Mouse (Mus musculus) G1E (cell line): Measurements from ENCODE around the gene Gm14190. TPM values are rescaled to one million over a fixed set of nuclear protein-coding genes. Genes with fewer than 3 reads are reported as not detected.

Experiments used
- ATAC-seq: 2 replicates; pipeline ENCODE4 v1.8.0; 2016; ENCODE audit warnings: mild to moderate bottlenecking; ENCODE audit not compliant: insufficient number of reproducible peaks, poor library complexity, low FRiP score, severe bottlenecking; ENCODE audit errors: extremely low read depth
- DNase-seq: peaks from one replicate; pipeline ENCODE4 v3.0.0; 2012; ENCODE audit warnings: low spot score
- H3K27me3 ChIP-seq: 2 replicates; pipeline ENCODE4 v1.6.1; 2012; ENCODE audit warnings: mild to moderate bottlenecking, low read length, inconsistent platforms; ENCODE audit not compliant: insufficient read depth
- H3K36me3 ChIP-seq: replicated peaks from 2 replicates; pipeline ENCODE3; 2012; ENCODE audit warnings: mild to moderate bottlenecking, inconsistent platforms
- H3K4me1 ChIP-seq: 2 replicates; pipeline ENCODE4 v1.6.1; 2012; ENCODE audit warnings: low read depth, low read length, inconsistent platforms, mixed read lengths; ENCODE audit not compliant: insufficient read depth
- H3K4me3 ChIP-seq: 2 replicates; pipeline ENCODE4 v1.5.1; 2012; ENCODE audit warnings: low read depth, mild to moderate bottlenecking, inconsistent platforms, low read length, moderate library complexity, mixed read lengths
- H3K9me3 ChIP-seq: replicated peaks from 2 replicates; pipeline ENCODE4 v1.6.1; 2012; ENCODE audit warnings: inconsistent platforms
- CTCF ChIP-seq: IDR thresholded peaks from 2 replicates; pipeline ENCODE4 v1.5.1; 2012; ENCODE audit warnings: low read depth, low read length, inconsistent platforms, mixed read lengths
- GATA1 ChIP-seq: IDR thresholded peaks from 2 replicates; pipeline ENCODE4 v1.6.1; 2012; ENCODE audit warnings: borderline replicate concordance, low read length, inconsistent platforms, mixed read lengths
- GATA2 ChIP-seq: IDR thresholded peaks from 2 replicates; pipeline ENCODE4 v1.6.1; 2012; ENCODE audit warnings: low read depth, low read length, inconsistent platforms, borderline replicate concordance
- POLR2AphosphoS5 ChIP-seq: IDR thresholded peaks from 2 replicates; pipeline ENCODE4 v1.6.1; 2012; ENCODE audit warnings: low read depth, low read length, inconsistent platforms; ENCODE audit not compliant: insufficient replicate concordance
- TAL1 ChIP-seq: conservative IDR thresholded peaks from 2 replicates; pipeline ENCODE4 v1.6.1; 2012; ENCODE audit warnings: low read depth, low read length, inconsistent platforms, mixed read lengths
- polyA plus RNA-seq: library from polyadenylated mRNA; stranded (reverse); fragments of >175 nt; gene quantifications from 2 replicates; pipeline ENCODE4 v1.2.3, GENCODE M21; 2012
- total RNA-seq, 2 experiments: library from RNA; stranded (forward) in 1 of 2; stranded (reverse) in 1 of 2; fragments of 200-1000 nt in 1 of 2; fragments of >200 nt in 1 of 2; fragmentation: Nextera tagmentation in 1 of 2; gene quantifications; 2 replicates each; pipeline ENCODE4 v1.2.3; 2014 to 2017

The Gm14190 gene
- total and polyA plus RNA-seq, 3 experiments: not detected

DNA sequence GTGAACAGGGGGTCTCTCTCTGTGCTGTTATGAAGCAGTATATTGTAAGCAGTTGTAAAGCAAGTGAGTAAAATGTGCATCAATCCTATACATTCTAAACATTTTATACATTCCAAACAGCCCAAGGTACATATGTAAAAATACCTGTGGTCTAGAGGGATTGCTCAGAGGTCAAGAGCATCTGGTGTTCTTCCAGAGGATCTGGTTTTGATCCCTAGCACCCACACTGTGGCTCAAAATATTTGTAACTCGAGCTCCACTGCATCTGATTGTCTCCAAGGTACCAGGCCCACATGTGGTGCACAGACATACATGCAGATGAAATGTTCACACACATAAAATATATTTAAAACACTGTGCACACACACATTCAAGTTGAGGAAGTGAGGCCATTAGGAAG is 49.6 kb downstream of the Gm14190 start:
- no peak overlapping the region for H3K4me3 ChIP-seq
- H3K4me1 ChIP-seq: no peaks in the 10 kb centered on the region
- no peaks in the 10 kb centered on the region for H3K27me3 ChIP-seq
- no peaks in the 10 kb centered on the region for H3K36me3 ChIP-seq
- ATAC-seq (no peak), DNase-seq (no peak)
- peaks cover 18% of the 10 kb centered on the region for H3K9me3 ChIP-seq
- TF ChIP-seq TAL1 (no peak), GATA2 (no peak), CTCF (no peak), POLR2AphosphoS5 (no peak), GATA1 (no peak)

Other genes starting within 250 kb of the Gm14190 start
Only the 20 nearest of the 39 such genes appear.
- gene Krtap1-5, start 109.7 kb downstream of the Gm14190 start, total RNA-seq (2014; fragmentation: Nextera tagmentation): not detected in 2 replicates
- gene Krtap1-5, start 109.7 kb downstream of the Gm14190 start, total RNA-seq (2017): 0.11 and 0.12 TPM in 2 replicates
- gene Krtap1-5, start 109.7 kb downstream of the Gm14190 start, polyA plus RNA-seq: not detected in 2 replicates
- not detected in 2 replicates for gene Krtap1-4, start 107.1 kb downstream of the Gm14190 start, total RNA-seq (2014; fragmentation: Nextera tagmentation)
- gene Krtap1-4, start 107.1 kb downstream of the Gm14190 start, total RNA-seq (2017): 0.41 TPM in 1 of 2 replicates, not detected in the other
- gene Krtap1-4, start 107.1 kb downstream of the Gm14190 start, polyA plus RNA-seq: not detected in 2 replicates
- gene Krtap1-3, start 99.4 kb downstream of the Gm14190 start, total RNA-seq (2014; fragmentation: Nextera tagmentation): not detected in 2 replicates
- not detected in 2 replicates for gene Krtap1-3, start 99.4 kb downstream of the Gm14190 start, total RNA-seq (2017)
- gene Krtap1-3, start 99.4 kb downstream of the Gm14190 start, polyA plus RNA-seq: not detected in 2 replicates
- not detected in 2 replicates for gene Krtap9-3, start 92.6 kb downstream of the Gm14190 start, total RNA-seq (2014; fragmentation: Nextera tagmentation)
- gene Krtap9-3, start 92.6 kb downstream of the Gm14190 start, total RNA-seq (2017): 0.49 TPM in 1 of 2 replicates, not detected in the other
- not detected in 2 replicates for gene Krtap9-3, start 92.6 kb downstream of the Gm14190 start, polyA plus RNA-seq
- not detected in 2 replicates for gene Gm11938, start 87.4 kb downstream of the Gm14190 start, total RNA-seq (2014; fragmentation: Nextera tagmentation)
- not detected in 2 replicates for gene Gm11938, start 87.4 kb downstream of the Gm14190 start, total RNA-seq (2017)
- gene Gm11938, start 87.4 kb downstream of the Gm14190 start, polyA plus RNA-seq: not detected in 2 replicates
- not detected in 2 replicates for gene Gm11937, start 80.6 kb downstream of the Gm14190 start, total RNA-seq (2014; fragmentation: Nextera tagmentation)
- not detected in 2 replicates for gene Gm11937, start 80.6 kb downstream of the Gm14190 start, total RNA-seq (2017)
- not detected in 2 replicates for gene Gm11937, start 80.6 kb downstream of the Gm14190 start, polyA plus RNA-seq
- gene Krtap2-4, start 75.9 kb downstream of the Gm14190 start, total RNA-seq (2014; fragmentation: Nextera tagmentation): not detected in 2 replicates
- not detected in 2 replicates for gene Krtap2-4, start 75.9 kb downstream of the Gm14190 start, total RNA-seq (2017)
- gene Krtap2-4, start 75.9 kb downstream of the Gm14190 start, polyA plus RNA-seq: not detected in 2 replicates
- not detected in 2 replicates for gene Gm11562, start 70.3 kb downstream of the Gm14190 start, total RNA-seq (2014; fragmentation: Nextera tagmentation)
- gene Gm11562, start 70.3 kb downstream of the Gm14190 start, total RNA-seq (2017): not detected in 2 replicates
- not detected in 2 replicates for gene Gm11562, start 70.3 kb downstream of the Gm14190 start, polyA plus RNA-seq
- not detected in 2 replicates for gene Krtap4-1, start 62.5 kb downstream of the Gm14190 start, total RNA-seq (2014; fragmentation: Nextera tagmentation)
- not detected in 2 replicates for gene Krtap4-1, start 62.5 kb downstream of the Gm14190 start, total RNA-seq (2017)
- gene Krtap4-1, start 62.5 kb downstream of the Gm14190 start, polyA plus RNA-seq: not detected in 2 replicates
- not detected in 2 replicates for gene Krtap4-2, start 55.7 kb downstream of the Gm14190 start, total RNA-seq (2014; fragmentation: Nextera tagmentation)
- not detected in 2 replicates for gene Krtap4-2, start 55.7 kb downstream of the Gm14190 start, total RNA-seq (2017)
- not detected in 2 replicates for gene Krtap4-2, start 55.7 kb downstream of the Gm14190 start, polyA plus RNA-seq
- not detected in 2 replicates for gene Krtap4-7, start 46.7 kb downstream of the Gm14190 start, total RNA-seq (2014; fragmentation: Nextera tagmentation)
- 0.33 and 0.46 TPM in 2 replicates for gene Krtap4-7, start 46.7 kb downstream of the Gm14190 start, total RNA-seq (2017)
- gene Krtap4-7, start 46.7 kb downstream of the Gm14190 start, polyA plus RNA-seq: not detected in 2 replicates
- not detected in 2 replicates for gene Gm11555, start 40.5 kb downstream of the Gm14190 start, total RNA-seq (2014; fragmentation: Nextera tagmentation)
- gene Gm11555, start 40.5 kb downstream of the Gm14190 start, total RNA-seq (2017): not detected in 2 replicates
- not detected in 2 replicates for gene Gm11555, start 40.5 kb downstream of the Gm14190 start, polyA plus RNA-seq
- not detected in 2 replicates for gene Gm11563, start 31.8 kb downstream of the Gm14190 start, total RNA-seq (2014; fragmentation: Nextera tagmentation)
- not detected in 2 replicates for gene Gm11563, start 31.8 kb downstream of the Gm14190 start, total RNA-seq (2017)
- gene Gm11563, start 31.8 kb downstream of the Gm14190 start, polyA plus RNA-seq: not detected in 2 replicates
- not detected in 2 replicates for gene Krtap4-6, start 24.8 kb downstream of the Gm14190 start, total RNA-seq (2014; fragmentation: Nextera tagmentation)
- 0.12 TPM in 1 of 2 replicates, not detected in the other for gene Krtap4-6, start 24.8 kb downstream of the Gm14190 start, total RNA-seq (2017)
- not detected in 2 replicates for gene Krtap4-6, start 24.8 kb downstream of the Gm14190 start, polyA plus RNA-seq
- gene Gm14180, start 43.5 kb upstream of the Gm14190 start, total RNA-seq (2014; fragmentation: Nextera tagmentation): not detected in 2 replicates
- gene Gm14180, start 43.5 kb upstream of the Gm14190 start, total RNA-seq (2017): not detected in 2 replicates
- gene Gm14180, start 43.5 kb upstream of the Gm14190 start, polyA plus RNA-seq: not detected in 2 replicates
- gene Gm11595, start 82.2 kb upstream of the Gm14190 start, total RNA-seq (2014; fragmentation: Nextera tagmentation): not detected in 2 replicates
- 0.12 TPM in 1 of 2 replicates, not detected in the other for gene Gm11595, start 82.2 kb upstream of the Gm14190 start, total RNA-seq (2017)
- gene Gm11595, start 82.2 kb upstream of the Gm14190 start, polyA plus RNA-seq: not detected in 2 replicates
- not detected in 2 replicates for gene Krtap4-8, start 90.0 kb upstream of the Gm14190 start, total RNA-seq (2014; fragmentation: Nextera tagmentation)
- 0.27 TPM in 1 of 2 replicates, not detected in the other for gene Krtap4-8, start 90.0 kb upstream of the Gm14190 start, total RNA-seq (2017)
- not detected in 2 replicates for gene Krtap4-8, start 90.0 kb upstream of the Gm14190 start, polyA plus RNA-seq
- gene Krtap4-9, start 94.5 kb upstream of the Gm14190 start, total RNA-seq (2014; fragmentation: Nextera tagmentation): not detected in 2 replicates
- not detected in 2 replicates for gene Krtap4-9, start 94.5 kb upstream of the Gm14190 start, total RNA-seq (2017)
- gene Krtap4-9, start 94.5 kb upstream of the Gm14190 start, polyA plus RNA-seq: not detected in 2 replicates
- not detected in 2 replicates for gene Gm11596, start 102.7 kb upstream of the Gm14190 start, total RNA-seq (2014; fragmentation: Nextera tagmentation)
- 0.12 TPM in 1 of 2 replicates, not detected in the other for gene Gm11596, start 102.7 kb upstream of the Gm14190 start, total RNA-seq (2017)
- gene Gm11596, start 102.7 kb upstream of the Gm14190 start, polyA plus RNA-seq: not detected in 2 replicates
- gene Gm11569, start 108.2 kb upstream of the Gm14190 start, total RNA-seq (2014; fragmentation: Nextera tagmentation): not detected in 2 replicates
- not detected in 2 replicates for gene Gm11569, start 108.2 kb upstream of the Gm14190 start, total RNA-seq (2017)
- gene Gm11569, start 108.2 kb upstream of the Gm14190 start, polyA plus RNA-seq: not detected in 2 replicates